Mouse (Mus musculus) lung, embryonic 14.5 days (tissue): ENCODE data around the gene Tbata. TPM values are rescaled to one million over a fixed set of nuclear protein-coding genes. Genes with fewer than 3 reads are reported as not detected.
A peak's percentile ranks its signal among the peaks of the same experiment; 100 is the strongest.

Source experiments
- ATAC-seq: fragments of 200-750 bp; cut with Nextera tagmentation; 2 replicates; pipeline ENCODE4 v1.8.0; 2017; ENCODE audit warnings: mild to moderate bottlenecking, moderate TSS enrichment, moderate library complexity; ENCODE audit not compliant: insufficient read depth
- DNase-seq: peaks from one replicate; pipeline ENCODE4 v3.0.0-alpha.2; 2015
- H3K27ac ChIP-seq: fragments of 300-500 bp; sonication (generic); 2 replicates; pipeline ENCODE4 v1.5.1; 2014; ENCODE audit warnings: low read depth, mild to moderate bottlenecking, moderate library complexity
- H3K27me3 ChIP-seq: fragments of 300-500 bp; sonication (generic); 2 replicates; pipeline ENCODE4 v1.6.1; 2014; ENCODE audit warnings: low read length, control low read depth; ENCODE audit not compliant: insufficient read depth
- H3K36me3 ChIP-seq: fragments of 300-500 bp; sonication (generic); 2 replicates; pipeline ENCODE4 v1.6.1; 2014; ENCODE audit warnings: control low read depth; ENCODE audit not compliant: insufficient read depth
- H3K4me1 ChIP-seq: fragments of 300-500 bp; sonication (generic); 2 replicates; pipeline ENCODE4 v1.6.1; 2014; ENCODE audit warnings: antibody characterized with exemption, control low read depth; ENCODE audit not compliant: insufficient read depth
- H3K4me2 ChIP-seq: fragments of 300-500 bp; sonication (generic); 2 replicates; pipeline ENCODE4 v1.6.1; 2014; ENCODE audit warnings: mild to moderate bottlenecking
- H3K4me3 ChIP-seq: fragments of 300-500 bp; sonication (generic); 2 replicates; pipeline ENCODE4 v1.5.1; 2014; ENCODE audit warnings: low read depth, low read length
- H3K9ac ChIP-seq: fragments of 300-500 bp; sonication (generic); 2 replicates; pipeline ENCODE4 v1.6.1; 2014
- H3K9me3 ChIP-seq: fragments of 300-500 bp; sonication (generic); 2 replicates; pipeline ENCODE4 v1.6.1; 2016; ENCODE audit warnings: low read depth, low read length, control low read depth
- CTCF ChIP-seq: IDR thresholded peaks from 2 replicates; pipeline ENCODE4 v1.5.1; 2016; ENCODE audit warnings: antibody characterized with exemption, low read depth
- WGBS: fragments of 180-500 bp; shearing (Covaris S2); extraction: QIAGEN DNeasy Blood & Tissue Kit; methylation state at CpG from one replicate; pipeline ENCODE4 v1.1.7; 2014; 5-methylcytosine and 5-hydroxymethylcytosine counted together
- polyA plus RNA-seq: library from polyadenylated mRNA; unstranded; fragments of >200 nt; fragmentation: Nextera tagmentation; extraction: Ambion mirVana; gene quantifications from 2 replicates; pipeline ENCODE4 v1.2.1, GENCODE M21; 2014

Tbata gene
- polyA plus RNA-seq, 1 experiment from 2014 or later: 1.4 TPM

- TF ChIP-seq CTCF: peak; percentile 82
- Histone ChIP-seq H3K4me2 (no peak overlapping the region), H3K4me1 (no peaks in the 10 kb centered on the region), H3K9ac (no peak overlapping the region), H3K4me3 (no peak overlapping the region), H3K27ac (no peak overlapping the region), H3K27me3 (peaks cover 6% of the 10 kb centered on the region; the same call in 1 of the 2 replicates), H3K36me3 (no peaks in the 10 kb centered on the region), H3K9me3 (no peaks in the 10 kb centered on the region)
- peak; percentile 23; the same call in 1 of the 2 replicates for ATAC-seq
- peak; percentile 88 for DNase-seq
- 9% methylated on average over 13 of the region's 13 CpGs for WGBS
Observed at GRCm38 (mm10) chr10:61211743-61212142, 40.0 kb downstream of the Tbata start.

- Histone ChIP-seq H3K27ac (no peak overlapping the region), H3K9ac (no peak overlapping the region), H3K36me3 (no peaks in the 10 kb centered on the region), H3K27me3 (peaks cover 6% of the 10 kb centered on the region; the same call in 1 of the 2 replicates), H3K9me3 (no peaks in the 10 kb centered on the region), H3K4me3 (no peak overlapping the region), H3K4me2 (peak overlapping the region; percentile 15; the same call in 1 of the 2 replicates), H3K4me1 (no peaks in the 10 kb centered on the region)
- whole genome bisulfite sequencing: 10% methylated on average over 11 of the region's 11 CpGs
- DNase-seq (no peak), ATAC-seq (peak; percentile 47; the same call in 1 of the 2 replicates)
- TF ChIP-seq CTCF: no peak
Observed at GRCm38 (mm10) chr10:61212817-61213216, 41.1 kb downstream of the Tbata start.

- ATAC-seq (no peak), DNase-seq (no peak)
- Histone ChIP-seq H3K9ac (no peak overlapping the region), H3K4me3 (no peak overlapping the region), H3K27ac (no peak overlapping the region), H3K27me3 (peaks cover 6% of the 10 kb centered on the region; the same call in 1 of the 2 replicates), H3K4me1 (no peaks in the 10 kb centered on the region), H3K9me3 (peaks cover 5% of the 10 kb centered on the region; the same call in 1 of the 2 replicates), H3K4me2 (no peak overlapping the region), H3K36me3 (no peaks in the 10 kb centered on the region)
- WGBS: 98% methylated on average over 6 of the region's 6 CpGs
- TF ChIP-seq CTCF: peak; percentile 59
Observed at GRCm38 (mm10) chr10:61215658-61216057, 43.9 kb downstream of the Tbata start.

- Histone ChIP-seq H3K4me2 (no peak overlapping the region), H3K27ac (no peak overlapping the region), H3K27me3 (peaks cover 6% of the 10 kb centered on the region; the same call in 1 of the 2 replicates), H3K36me3 (no peaks in the 10 kb centered on the region), H3K9me3 (peaks cover 5% of the 10 kb centered on the region; the same call in 1 of the 2 replicates), H3K9ac (no peak overlapping the region), H3K4me1 (no peaks in the 10 kb centered on the region), H3K4me3 (no peak overlapping the region)
- 58% methylated on average over 4 of the region's 4 CpGs for WGBS
- no peak for DNase-seq
- ATAC-seq: no peak
- no peak for TF ChIP-seq CTCF
Observed at GRCm38 (mm10) chr10:61216163-61216562, 44.4 kb downstream of the Tbata start.

- no peak overlapping the region for H3K27ac ChIP-seq
- H3K4me3 ChIP-seq: no peak overlapping the region
- peaks cover 5% of the 10 kb centered on the region; the same call in 1 of the 2 replicates for H3K9me3 ChIP-seq
- no peak overlapping the region for H3K4me2 ChIP-seq
- DNase-seq (no peak), ATAC-seq (no peak)
- TF ChIP-seq CTCF: peak; percentile 30
- H3K36me3 ChIP-seq: no peaks in the 10 kb centered on the region
- no peaks in the 10 kb centered on the region for H3K27me3 ChIP-seq
- no peaks in the 10 kb centered on the region for H3K4me1 ChIP-seq
- no peak overlapping the region for H3K9ac ChIP-seq
- 91% methylated on average over 4 of the region's 4 CpGs for WGBS
Observed at GRCm38 (mm10) chr10:61219318-61219717, 47.6 kb downstream of the Tbata start.

- H3K4me2 ChIP-seq: no peak overlapping the region
- H3K9me3 ChIP-seq: no peaks in the 10 kb centered on the region
- ATAC-seq (no peak), DNase-seq (no peak)
- no peaks in the 10 kb centered on the region for H3K27me3 ChIP-seq
- no peak overlapping the region for H3K27ac ChIP-seq
- H3K9ac ChIP-seq: no peak overlapping the region
- H3K36me3 ChIP-seq: no peaks in the 10 kb centered on the region
- H3K4me3 ChIP-seq: no peak overlapping the region
- no peak for TF ChIP-seq CTCF
- WGBS: 72% methylated on average over 5 of the region's 5 CpGs
- no peaks in the 10 kb centered on the region for H3K4me1 ChIP-seq
Observed at GRCm38 (mm10) chr10:61225694-61226093, 53.9 kb downstream of the Tbata start.

GRCm38 (mm10) chr10:61226784-61227396 is 55.1 kb downstream of the Tbata start:
- no peak overlapping the region for H3K27ac ChIP-seq
- H3K4me2 ChIP-seq: no peak overlapping the region
- 41% methylated on average over 4 of the region's 4 CpGs for WGBS
- H3K4me3 ChIP-seq: no peak overlapping the region
- peak; percentile 53 for DNase-seq
- no peaks in the 10 kb centered on the region for H3K27me3 ChIP-seq
- no peaks in the 10 kb centered on the region for H3K4me1 ChIP-seq
- no peaks in the 10 kb centered on the region for H3K36me3 ChIP-seq
- no peaks in the 10 kb centered on the region for H3K9me3 ChIP-seq
- H3K9ac ChIP-seq: no peak overlapping the region
- TF ChIP-seq CTCF: no peak
- peak; percentile 62; the same call in 1 of the 2 replicates for ATAC-seq
